Mouse (Mus musculus) cerebellum, adult 9-11 months (tissue): Measurements from ENCODE around the gene Sppl3.
"Not testable (repeated sequence)": the region's sequence is repeated elsewhere in the genome, so short reads cannot be mapped to it uniquely, and the experiment has no call there.

Experiments used
- DNase-seq: peaks from one replicate; pipeline ENCODE4 v3.0.0; 2022

Sppl3 gene

GRCm38 (mm10) chr5:115043626-115044025 lies 32.7 kb downstream of the Sppl3 start:
- no peak for DNase-seq

DNA sequence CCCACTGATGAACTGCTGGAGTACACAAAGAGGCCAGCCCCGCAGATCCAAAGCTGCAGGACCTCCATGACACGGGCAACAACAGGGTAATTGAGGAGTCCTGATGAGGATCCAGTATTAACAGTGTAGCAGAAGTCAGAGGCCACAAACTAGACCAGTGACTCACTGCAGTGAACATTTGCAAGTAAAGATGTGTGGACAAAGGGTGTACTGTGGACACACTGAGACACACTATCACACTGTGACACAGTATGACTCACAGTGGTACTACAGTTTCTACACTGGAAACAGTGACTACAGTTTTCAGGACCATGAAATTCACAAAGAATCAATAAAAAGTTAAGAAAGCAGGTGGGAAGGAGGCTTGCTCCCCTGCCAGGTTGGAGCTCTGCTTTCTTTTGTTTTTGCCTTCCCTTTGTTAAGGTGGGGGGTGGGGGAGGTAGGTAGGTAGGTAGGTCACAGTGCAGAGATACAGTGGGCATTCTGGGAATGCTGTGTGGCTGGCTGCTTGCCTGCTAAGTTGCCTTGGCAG lies 34.3 kb downstream of the Sppl3 start:
- no peak for DNase-seq

GRCm38 (mm10) chr5:115049692-115050091 lies 38.8 kb downstream of the Sppl3 start:
- no peak for DNase-seq

DNA sequence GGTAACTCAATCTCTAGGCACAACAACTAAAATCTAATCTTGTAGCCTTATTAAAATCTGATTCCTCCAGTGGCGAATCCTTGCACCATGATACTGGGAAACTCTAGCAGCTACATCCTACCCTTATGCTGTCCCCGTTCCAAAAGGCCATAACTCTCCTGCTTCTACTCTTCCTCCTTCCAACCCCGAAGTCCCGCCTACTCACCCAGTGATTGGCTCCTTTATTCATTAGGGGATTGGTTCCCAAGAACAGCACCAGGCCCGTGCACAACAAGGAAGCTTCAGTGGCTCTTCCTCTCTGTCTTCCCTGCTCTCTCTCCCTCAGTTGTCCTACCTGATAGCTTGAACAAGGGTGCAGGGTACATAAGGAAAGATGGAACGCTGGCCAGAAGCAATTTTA lies 39.8 kb downstream of the Sppl3 start:
- DNase-seq = no peak

- DNase-seq = no peak
These were observed 41.6 kb downstream of the Sppl3 start for GRCm38 (mm10) chr5:115052546-115052945.

- DNase-seq = no peak
These were observed 43.0 kb downstream of the Sppl3 start for GRCm38 (mm10) chr5:115053791-115054396.

- no peak for DNase-seq
These were observed 44.5 kb downstream of the Sppl3 start for GRCm38 (mm10) chr5:115055418-115055817.

DNA sequence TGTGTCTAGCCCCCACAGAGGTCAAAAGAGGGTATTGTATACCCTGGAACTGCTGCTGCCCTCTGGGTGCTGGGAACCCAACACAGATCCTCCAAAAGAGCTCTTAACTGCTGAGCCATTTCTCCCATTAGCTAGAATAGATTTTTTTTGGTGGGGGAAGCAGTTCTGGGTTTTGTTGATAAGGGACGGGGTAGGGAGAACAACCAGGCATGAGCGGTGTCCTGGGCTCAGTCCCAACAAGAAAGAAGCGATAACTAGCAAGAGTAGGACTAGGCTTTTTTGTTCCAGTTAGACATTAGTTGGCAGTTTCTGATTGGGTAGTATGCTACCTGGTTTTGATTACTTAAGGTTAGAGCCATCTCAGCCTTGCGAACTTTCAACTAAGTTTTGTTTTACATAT lies 46.2 kb downstream of the Sppl3 start:
- no peak for DNase-seq

- no peak for DNase-seq
These were observed 47.8 kb downstream of the Sppl3 start for GRCm38 (mm10) chr5:115058584-115059297.

GRCm38 (mm10) chr5:115060067-115060695 lies 49.2 kb downstream of the Sppl3 start:
- no peak for DNase-seq

DNA sequence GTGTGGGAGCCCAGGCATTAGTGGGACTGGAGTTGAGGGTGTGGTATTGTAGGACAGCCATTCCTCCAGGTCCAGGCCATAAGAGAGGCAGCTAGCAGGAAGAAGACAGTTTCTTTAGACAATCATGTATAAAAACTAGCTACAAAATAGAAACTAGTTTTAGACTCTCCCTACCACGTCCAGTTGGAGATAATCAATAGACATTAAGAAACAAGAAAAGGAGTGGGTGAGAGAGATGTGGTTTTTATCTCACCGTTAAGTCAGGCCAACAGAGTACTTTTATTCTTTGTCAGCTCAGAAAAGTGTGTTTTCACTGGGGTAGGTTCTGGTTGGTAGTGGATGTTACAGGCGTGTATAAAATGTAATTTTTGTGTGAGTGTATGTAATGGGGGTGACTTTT lies 50.0 kb downstream of the Sppl3 start:
- no peak for DNase-seq

- no peak for DNase-seq
These were observed 51.6 kb downstream of the Sppl3 start for GRCm38 (mm10) chr5:115062566-115062965.

GRCm38 (mm10) chr5:115063391-115063790 lies 52.5 kb downstream of the Sppl3 start:
- no peak for DNase-seq

- no peak for DNase-seq
These were observed 55.3 kb downstream of the Sppl3 start for GRCm38 (mm10) chr5:115066245-115066644.

DNA sequence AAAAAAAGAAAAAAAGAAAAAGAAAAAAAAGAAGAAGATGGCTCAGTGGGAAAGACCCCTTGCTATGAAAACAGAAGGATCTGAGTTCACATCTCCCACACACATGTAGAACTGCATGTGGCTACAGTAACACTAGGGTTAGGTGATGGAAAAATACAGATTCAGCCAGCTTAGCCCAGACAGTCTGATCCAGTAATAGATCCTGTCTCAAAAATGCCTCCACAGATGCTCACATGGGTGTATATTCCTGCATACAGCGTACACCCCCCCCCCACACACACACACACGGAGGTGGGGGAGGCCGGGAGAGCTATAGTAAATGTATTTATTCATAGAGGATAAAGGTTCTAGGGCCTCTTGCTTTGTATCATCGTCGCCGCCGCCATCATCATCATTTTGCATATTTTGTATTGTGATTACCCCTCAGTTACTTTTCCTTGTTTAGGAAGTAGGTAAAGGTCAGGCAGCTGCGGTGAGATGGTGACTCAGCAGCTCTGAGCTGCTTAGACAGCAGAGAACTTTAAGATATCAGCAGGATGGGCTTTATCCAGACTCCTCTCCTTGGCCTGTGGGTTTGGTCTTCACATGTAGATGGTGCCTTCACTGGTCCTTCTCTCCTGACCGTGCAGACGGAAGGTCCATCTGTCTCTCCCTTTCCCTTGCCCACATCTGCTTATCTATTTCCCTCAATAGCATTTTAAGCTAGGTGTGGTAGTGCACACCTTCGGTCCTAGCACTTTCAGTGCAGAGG lies 57.9 kb downstream of the Sppl3 start:
- no peak for DNase-seq

DNA sequence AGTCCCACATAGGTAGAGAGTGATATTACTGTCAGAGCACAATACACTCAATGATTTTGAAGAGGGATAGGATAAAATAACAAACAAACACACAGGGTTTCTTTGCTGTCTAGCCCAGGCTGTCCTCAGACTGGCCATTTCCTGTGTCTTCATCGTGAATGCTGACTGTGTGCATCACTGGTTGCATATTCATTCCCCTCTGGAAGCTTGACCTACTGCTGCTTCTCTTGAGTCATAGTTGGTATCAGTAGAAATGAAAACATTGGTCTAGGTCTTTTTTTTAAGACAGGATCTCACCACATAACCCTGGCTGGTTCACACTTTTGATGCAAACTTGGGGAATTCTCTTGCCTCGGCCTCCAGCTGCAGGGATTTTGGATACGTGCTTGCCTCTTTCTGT lies 58.7 kb downstream of the Sppl3 start:
- DNase-seq = no peak

DNA sequence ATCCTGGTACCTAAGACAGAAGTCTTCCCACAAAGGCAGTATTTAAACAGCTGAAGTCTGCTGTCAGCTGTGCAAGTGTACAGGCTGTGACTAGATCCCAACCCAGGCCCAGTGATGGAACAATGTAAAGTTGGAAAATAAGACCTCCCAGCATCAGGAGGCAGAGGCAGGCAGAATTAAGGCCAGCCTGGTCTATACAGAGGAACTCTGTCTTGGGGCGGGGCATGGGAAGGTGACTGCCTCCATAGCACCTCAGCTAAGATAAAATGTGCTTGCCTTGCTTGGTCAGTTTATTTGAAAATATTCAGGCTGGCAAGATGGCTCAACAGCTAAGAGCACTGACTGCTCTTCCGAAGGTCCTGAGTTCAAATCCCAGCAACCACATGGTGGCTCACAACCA lies 59.5 kb downstream of the Sppl3 start:
- no peak for DNase-seq

- no peak for DNase-seq
These were observed 60.4 kb downstream of the Sppl3 start for GRCm38 (mm10) chr5:115071096-115071901.

GRCm38 (mm10) chr5:115072143-115072542 lies 61.2 kb downstream of the Sppl3 start:
- no peak for DNase-seq

DNA sequence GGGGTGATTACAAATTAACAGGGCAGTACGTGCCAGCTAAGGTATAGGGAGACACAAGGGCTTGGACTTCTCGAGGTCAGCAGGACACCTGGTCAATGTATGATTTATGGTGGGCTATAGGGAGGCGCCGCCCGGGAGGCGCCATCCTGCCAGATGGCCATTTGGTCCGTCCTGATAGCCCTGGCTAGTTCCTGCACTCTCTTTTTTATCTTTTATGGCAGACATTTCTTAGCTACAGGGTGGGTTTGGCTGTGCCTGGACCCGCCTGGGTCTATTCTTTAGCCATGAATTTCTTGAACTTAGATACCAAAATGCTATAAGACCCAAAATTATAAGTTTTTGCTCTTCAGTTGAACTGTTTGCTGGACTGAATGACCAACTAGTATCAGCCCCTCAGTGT lies 62.4 kb downstream of the Sppl3 start:
- DNase-seq = not testable (repeated sequence)

GRCm38 (mm10) chr5:115074749-115075148 lies 63.8 kb downstream of the Sppl3 start:
- no peak for DNase-seq

DNA sequence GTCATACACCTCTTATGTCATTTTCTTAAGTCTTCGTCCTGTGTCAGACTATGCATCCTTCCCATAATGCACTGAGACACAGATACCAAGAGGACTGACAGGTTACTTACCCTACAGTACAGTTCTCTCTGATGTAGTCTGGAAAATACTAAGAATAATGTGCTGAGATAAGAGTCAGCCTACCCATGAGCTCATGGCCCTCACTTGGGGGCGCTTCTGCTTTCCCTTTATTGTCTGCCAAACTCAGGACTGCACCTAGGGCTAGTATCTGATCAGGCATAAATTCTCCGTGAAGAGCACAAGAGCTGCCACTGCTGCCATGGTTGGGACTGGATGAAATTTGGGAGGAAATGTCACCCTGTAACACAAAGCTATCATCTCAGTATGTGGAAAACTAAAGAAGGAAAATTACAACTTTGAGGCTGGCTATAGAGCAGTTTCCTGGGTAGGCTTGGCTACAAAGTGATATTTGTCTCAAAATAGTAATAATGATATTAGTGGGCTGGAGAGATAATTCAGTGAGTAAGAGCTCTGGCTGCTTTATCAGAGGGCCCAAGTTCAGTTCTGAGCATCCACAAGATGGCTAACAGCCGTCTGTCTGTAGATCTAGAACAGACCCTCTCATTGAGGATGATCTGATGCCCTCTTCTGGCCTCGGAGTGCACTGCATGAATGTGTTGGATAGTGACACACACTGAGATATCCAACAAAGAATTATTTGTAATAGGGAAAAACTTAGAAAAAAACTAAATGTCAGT lies 65.4 kb downstream of the Sppl3 start:
- DNase-seq = peak; percentile 41
